Mouse (Mus musculus) thymus, postnatal 10 days (tissue): ENCODE measurements around the gene Ccr4.
"Not testable (repeated sequence)": the region's sequence is repeated elsewhere in the genome, so short reads cannot be mapped to it uniquely, and the experiment has no call there.

Experiments
- DNase-seq, 2 experiments: peaks; one replicate each; pipeline ENCODE4 v3.0.0; 2021; ENCODE audit warnings: low spot score in 2 of 2

Ccr4 gene

DNA sequence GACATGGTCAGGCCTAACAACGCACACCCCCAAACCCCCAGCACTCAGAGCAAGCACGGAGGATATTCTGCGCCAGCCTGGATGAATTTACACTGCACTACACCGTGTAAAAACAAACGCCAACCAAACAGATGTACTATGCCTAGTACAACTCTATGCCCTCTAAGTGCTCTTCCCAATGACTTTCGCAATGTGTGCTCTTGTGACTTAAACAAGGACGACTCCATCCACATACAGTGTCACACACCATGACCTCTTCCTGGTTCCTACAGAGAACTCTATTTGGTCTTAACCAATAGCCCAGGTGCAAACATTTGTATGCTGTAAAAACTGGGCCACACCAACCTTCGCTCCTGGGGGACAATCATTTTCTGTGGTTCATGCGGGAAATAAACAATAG, 17.8 kb upstream of the Ccr4 start:
- no peak for DNase-seq

DNA sequence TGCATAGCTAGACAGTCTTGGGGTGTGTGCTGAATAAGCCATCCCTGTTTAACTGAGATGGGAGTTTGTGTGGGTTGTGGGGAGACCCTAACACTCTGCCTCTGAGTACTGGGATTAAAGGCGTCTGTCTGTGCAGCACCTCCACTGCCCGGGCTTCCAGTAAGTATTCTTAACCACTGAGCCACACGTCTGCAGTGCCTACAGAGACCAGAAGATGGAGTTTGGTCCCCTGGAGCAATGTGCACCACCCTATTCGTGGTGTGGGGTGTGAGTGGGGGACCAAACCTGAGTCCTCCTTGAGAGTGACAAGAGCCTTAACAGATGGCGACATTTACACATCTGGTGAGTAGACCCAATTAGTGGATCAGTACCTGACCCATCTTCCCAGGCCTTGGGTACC, 17.3 kb upstream of the Ccr4 start:
- DNase-seq, result no peak

DNA sequence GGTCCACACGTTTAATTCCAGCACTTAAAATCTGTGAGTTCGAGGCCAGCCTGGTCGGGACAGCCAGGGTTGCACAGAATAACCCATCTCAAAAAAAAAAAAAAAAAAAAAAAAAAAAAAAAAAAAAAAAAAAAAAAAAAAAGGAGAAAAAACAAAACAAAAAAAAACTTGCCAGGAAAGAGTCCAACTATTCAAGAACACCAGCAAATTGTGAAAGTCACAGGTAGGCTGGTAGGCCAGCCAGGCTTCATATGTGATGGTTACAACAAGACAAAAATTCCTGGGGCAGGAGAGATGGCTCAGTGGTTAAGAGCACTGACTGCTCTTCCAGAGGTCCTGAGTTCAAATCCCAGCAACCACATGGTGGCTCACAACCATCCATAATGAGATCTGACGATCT, 15.8 kb upstream of the Ccr4 start:
- not testable (repeated sequence) for DNase-seq

DNA sequence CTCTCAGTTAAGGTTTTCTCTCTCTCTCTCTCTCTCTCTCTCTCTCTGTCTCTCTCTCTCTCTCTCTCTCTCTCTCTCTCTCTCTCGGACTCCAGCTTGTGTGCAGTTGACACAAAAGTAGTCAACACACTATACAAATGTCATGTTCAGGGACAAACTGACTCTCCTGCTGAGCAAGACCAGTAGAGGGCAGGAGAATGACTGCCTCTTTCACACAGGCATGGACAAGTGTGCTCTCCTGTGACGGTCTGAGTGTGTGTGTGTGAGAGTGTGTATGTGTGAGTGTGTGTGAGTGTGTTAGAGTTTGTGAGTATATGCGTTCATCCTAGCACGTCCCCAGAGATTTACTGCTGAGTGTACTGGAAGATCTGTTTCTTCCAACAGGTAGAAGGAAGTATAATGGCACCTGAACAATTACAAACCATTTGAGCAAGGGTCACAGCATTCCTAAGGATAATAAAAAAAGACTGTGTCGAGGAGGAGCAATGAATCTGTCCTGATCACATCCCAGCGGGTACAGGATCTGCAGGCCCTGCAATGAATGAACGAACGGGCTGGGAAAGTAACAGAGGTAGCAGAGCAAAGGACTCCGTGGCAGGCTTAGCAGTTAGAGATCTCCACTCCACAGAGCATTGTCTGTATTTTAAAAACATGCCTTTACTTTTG, 14.2 kb upstream of the Ccr4 start:
- DNase-seq, result no peak

DNA sequence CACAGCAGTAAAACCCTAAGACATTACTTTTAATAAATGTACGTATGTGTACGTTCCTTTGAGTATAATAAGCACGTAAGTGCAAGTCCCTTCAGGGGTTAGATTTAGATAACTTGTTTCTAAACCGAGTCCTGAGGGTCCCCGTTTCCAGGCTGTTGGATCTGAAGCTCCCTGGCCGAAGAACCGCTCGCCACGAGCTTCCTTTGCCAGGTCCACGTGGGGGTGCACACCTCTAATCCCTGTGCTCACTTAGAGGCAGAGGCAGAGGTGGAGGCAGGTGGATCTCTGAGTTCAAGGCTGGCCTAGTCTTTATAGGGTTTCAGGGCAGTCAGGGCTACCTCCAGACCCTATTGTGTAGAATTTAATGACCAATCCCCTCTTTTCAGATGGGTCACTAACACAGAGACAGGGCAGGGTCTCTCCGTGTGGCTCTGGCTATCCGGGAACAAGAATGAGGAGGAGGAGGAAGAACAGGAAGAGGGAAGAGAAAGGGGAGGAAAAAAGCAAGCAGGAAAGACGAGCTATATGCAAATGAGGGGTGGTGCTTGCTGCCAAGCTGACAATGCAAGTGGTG, 13.3 kb upstream of the Ccr4 start:
- DNase-seq, result no peak

DNA sequence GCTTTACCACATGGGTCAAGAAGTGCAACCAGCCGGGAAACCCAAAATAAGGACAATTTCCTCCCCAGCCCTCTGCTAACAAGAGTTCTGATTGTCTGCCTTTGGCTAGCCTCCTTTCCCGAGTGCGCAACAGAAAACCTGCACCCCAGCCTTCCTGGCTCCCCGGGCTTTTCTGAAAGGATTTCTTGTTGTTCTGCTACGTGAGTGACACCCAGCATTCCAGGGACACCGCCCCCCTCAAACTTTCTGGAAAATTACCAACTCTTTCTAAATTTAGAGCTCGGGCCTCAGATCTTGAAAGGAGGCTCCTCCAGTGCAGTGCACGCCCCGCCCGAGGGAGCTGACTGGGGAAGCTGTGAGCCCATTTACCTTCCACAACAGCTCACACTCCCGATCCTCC, 10.6 kb upstream of the Ccr4 start, which contains the start of gene C130032M10Rik:
Gene C130032M10Rik (plus strand): TSS at position 334 of the 400 bp plus-strand sequence.
- DNase-seq, result no peak

DNA sequence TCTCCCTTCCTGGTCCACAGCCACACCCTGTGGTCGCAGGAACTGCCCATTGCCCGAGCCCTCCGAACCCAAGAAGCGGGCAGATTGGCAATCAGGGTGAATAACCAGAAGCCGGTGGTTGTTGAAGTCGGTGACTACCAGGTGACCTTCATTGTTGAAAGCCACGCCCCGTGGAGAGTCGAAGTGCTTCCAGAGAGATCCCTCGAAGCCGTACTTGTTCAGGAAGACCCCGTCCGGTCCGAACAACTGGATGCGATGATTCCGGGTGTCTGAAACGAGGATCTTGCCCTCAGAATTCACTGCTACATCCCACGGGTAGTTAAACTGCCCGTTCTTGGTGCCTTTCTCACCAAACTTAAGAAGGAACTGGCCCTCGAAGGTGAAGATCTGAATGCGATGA, 8.1 kb upstream of the Ccr4 start:
- no peak for DNase-seq

DNA sequence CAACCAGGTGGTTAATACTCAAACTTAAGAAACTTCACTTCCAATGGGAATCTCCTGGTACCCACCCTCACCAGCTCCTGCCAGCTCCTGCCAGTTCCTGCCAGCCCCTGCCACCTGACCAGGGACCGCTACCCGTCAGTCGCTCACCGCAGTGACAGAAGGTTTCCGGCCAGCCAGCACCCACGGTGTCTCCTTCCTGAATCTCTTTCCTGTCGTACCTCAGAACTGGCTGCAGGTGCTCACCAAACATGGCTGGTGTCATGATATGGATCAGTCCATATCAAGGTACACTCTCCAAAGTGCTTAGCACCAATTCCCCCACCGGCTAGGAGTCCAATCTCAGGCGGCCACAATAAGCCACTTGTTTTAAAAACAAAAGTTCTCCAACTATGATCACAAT, 5.1 kb upstream of the Ccr4 start:
- peak; percentile 50 to 55 for DNase-seq

DNA sequence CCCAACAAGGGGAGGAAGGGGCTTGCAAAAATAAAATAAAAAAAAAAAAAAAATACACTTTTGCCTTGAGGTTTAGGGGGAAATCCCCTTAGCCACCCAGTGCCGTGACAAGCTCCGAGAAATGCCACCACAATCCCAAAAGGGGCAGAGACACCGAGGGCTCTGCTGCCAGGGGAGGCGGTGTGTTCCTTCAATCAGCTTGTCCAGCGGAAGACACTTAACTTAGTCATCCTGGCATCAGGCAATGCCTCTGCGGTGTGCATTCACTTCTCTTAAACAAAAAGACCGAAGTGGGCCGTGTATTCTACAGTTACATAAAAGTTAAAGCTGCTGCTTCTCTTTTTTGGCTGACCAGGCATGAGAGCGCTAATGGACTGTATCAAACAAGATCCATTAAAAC, 2.7 kb upstream of the Ccr4 start:
- DNase-seq, result no peak

DNA sequence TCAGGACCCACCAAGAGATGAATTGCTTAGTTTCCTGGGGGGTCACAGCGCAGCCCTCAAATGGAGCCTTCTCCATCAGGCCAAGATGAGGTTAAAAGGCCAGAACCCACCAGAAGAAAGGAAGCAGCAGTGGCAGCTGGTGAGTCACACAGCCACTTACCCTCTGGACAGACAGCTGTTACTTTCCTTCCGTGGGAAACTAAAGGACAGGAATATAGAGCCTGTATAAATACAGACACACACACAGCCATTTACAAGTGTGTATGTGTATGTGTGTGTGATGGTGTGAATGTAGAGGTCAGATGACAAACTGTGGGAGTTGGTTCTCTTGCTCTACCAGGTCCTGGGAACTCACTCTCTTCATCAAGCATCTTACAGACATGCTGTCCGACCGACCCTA, 1.8 kb upstream of the Ccr4 start:
- no peak for DNase-seq

DNA sequence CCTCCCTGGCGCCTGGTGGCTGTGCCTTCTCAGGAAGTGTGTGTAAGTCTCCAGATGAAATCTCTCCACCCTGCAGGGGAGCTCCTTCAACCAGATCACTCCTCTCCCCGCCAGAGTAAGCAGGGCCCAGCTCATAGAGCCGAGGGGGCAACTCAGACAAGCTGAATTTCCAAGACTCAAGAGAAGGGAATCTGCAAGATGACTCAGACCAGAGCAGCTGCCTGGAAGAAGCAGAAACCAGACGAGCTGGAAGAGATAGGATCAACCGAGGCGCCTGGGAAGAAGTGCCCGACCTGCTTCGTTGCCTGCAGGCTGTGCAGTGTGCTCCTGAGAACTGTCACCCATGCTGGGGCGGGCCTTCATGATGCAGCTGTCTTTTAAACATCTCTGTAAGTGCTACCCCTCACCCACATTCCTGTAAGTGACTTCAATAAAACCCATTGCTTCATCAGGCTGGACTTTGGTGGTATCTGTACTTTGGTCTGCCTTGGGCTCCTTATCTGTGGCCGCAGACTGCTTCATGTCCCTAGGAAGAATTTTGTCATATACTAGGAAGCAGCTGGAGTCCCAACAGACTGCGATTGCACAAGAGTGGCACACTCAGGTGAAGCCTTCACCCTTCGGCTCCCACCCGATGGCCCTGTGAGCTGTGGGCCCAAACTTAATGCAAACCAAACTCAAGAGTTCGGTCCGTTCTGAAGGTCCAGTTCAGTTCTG, 1.8 kb downstream of the Ccr4 start:
- no peak for DNase-seq

DNA sequence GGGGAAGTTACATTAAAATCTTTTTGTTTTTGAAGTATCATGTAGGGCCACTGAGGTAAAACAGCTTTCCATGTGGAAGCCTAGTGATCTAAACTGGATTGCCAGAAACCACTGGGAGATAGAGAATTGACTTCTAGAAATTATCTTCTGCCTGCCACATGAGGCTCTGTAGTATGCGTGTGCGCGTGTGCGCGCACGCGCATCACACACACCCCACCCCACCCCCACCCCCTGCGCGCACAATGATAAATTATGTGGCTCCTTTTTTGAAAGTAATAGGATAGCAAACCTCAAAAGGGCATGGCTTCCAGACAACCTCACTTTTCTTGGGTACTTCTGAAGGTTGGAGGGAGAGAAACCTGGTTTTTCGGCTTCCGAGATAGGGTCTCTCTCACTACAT, 2.8 kb downstream of the Ccr4 start:
- no peak for DNase-seq

DNA sequence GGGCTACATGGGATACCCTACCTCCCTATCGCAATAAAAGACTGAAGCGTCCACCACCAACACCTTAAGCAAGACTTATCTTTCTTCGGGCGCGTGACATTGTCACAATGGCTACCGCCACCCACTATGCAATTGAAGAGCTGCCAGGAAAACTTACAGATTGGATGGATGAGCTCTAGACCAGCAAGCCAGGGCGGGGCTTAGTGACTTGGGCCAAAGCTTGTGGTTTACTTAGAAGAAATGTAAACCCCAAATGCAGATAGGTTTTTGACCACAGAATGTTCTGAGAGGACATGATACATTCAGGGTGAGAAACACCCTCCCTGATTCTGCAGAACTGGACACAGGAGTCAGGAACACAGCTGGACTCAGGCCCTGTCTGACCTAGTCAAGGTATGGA, 3.6 kb downstream of the Ccr4 start:
- no peak for DNase-seq

DNA sequence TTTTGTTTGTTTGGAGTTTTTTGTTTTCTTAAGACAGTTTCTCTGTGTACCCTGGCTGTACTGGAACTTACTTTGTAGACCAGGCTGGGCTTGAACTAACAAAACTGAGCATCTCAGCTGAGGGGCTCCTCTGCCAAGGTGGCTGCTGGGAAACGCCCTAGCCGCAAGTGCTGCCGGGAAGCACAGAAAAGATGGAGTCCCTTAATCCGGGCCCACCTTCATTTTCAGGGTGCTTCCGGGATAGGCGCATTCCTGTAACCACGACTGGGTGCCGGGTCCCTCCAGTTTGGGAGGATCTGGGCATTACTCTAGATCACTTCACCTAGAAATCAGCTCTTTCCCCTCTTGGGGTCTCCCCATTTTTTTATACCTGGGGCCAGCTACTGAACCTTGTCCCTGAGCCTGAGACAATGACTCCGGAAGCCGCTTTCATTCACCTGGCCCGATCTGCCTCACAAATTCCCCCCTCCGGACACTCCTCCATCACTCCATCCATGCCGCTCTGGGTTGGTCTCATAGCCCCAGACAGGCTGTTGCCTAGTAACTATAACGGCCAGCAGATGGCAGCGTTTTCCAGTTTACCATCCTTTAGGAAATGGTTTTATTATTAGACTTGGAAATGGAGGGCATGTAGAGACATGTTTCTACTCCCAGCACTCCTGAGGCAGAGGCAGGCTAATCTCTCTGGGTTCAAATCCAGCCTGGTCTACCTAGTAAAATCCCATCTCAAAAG, 4.8 kb downstream of the Ccr4 start:
- peak; percentile 49 to 67 for DNase-seq

DNA sequence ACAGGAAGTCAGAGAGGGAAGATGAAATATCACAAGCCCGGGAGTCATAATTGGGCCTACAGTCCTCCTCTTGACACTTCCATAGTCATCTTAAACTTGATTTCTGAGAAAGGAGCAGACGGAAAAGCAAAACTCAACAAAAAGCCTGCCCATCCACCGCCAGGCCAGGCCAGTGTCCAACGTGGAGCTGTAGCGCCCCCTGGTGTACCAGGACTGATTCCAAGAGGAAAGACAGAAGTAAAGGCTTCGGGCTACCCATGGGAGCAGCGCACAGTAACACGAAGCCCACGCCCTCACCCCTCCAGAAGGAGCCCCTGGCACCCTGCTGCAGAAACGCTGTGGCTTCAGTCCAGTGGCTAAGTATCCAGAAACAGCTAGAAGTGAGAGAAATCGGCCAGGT, 6.5 kb downstream of the Ccr4 start:
- peak; percentile 85 to 97 for DNase-seq

DNA sequence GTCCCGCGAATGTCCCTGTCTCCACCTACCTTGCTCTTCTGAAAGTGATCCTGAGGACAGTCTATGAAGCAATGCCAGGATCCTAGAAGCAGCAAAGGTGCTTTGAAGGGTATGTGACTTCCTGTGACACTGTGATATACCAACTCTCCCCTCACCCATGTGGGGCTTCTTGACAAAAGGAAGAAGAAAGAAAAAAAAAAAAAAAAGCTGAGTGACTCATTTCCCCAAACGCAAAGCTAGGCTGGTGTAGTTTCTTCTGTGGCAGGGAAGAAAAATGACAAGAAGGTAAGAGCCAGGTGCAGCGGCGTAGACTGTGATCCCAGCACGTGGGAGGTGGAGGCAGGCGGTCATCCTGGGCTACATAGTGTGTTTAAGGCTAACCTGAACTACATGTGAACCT, 8.2 kb downstream of the Ccr4 start:
- peak; percentile 56 to 57 for DNase-seq

DNA sequence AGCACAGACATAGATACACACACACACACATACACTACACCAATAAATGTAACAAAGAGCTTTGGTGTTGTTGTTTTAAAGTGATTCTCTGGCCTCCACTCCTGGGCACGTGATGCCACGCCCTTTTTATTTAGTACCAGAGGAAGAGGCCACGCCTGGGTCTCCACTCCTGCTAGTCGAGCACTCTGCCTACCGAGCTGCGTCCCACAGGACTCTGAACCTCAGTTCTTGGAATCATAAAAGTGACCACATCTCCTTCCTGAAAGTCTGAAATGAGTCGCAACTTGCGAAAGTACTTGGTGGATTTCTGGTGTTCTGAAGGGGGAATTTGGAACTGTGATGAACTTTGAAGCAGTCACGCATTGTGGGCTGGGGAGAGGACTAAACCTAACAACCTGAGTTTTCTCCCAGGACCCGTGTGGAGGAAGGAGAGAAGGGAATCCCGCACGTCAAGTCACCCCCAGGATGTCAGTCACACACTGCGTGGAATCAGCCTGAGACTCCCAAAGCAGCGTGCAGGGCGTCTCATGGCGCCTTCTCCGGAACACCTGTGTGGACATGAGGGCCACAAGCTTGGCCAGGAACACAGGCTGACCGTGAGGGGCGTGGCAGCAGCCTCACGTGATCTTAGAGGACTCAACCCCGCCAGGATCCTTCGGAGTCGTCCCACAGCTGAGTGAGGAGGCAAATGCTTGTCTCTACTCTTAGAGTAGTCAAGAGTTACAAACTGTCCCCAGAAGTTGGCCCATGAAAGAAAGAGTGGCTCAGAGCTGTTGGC, 17.0 kb downstream of the Ccr4 start:
- DNase-seq, result no peak

DNA sequence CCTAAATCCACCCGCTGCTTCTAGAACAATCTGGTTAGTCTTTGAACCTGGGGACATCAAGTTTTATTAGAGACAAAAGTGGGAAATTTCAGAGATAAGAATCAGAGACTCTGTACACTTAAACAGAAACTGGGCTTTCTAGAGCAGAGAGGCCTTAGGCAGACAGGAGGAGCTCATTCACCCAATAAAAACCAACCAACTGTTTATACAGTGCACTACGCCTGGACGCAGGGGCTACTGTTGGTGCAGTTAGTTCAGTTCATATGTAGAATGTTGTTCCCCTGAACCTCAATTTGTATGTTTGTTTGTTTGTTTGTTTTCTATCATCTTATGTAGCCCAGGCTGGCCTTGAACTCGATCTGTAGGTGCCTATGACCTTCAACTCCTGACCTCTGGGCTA, 17.9 kb downstream of the Ccr4 start:
- DNase-seq, result no peak

DNA sequence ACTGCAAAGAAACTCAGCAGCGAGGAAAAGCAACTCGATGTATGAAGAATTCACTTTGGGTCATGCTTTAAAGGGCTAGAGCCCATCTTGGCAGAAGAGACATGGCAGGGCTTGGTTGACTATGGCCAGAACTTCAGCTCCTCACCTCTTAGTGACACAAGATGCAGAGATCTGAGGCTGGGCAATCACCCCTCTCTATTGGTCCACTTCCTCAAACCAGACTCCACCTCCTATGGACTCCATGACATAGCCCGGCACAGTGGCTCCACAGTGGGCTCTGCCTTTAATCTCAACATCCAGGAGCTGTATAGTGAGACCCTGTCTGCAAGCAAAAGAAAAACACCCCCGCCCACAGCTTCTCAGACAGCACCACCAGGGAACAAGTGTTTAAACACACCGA, 19.9 kb downstream of the Ccr4 start:
- no peak for DNase-seq

DNA sequence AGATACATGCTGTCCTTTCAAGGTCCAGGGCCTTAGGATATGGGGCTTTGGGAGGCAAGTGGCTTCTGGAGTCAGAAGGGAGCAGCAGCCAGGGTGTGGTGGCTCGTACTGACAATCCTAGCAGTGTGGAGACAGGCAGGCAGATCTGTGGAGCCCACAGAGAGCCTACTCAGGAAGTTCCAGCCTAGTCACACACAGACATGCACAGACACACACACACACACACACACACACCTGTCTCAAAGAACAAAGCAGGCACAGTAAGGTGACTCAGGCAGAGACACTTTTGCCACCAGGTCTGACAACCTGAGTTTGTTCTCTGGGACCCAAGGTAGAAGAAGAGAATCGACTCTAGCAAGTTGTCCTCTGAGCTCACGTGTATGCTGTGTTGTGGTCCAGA, 23.8 kb downstream of the Ccr4 start:
- no peak for DNase-seq

DNA sequence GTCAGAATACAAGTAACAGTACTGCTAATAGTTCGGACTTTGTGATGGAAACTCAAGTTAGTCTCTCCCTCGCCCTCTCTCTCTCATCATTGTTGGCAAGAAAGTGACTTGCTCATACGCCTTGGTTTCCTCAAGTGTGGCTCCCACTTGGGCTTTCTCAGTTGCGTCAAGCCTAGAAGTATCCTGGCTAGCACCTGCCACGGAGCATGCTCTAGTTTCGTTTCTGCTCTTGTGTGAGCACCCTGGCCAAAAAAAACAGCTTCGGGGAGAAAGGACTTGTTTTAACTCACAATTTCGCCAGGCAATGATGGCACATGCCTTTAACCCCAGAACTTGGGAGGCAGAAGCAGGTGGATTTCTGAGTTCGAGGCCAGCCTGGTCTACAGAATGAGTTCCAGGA, 27.7 kb downstream of the Ccr4 start:
- no peak for DNase-seq

DNA sequence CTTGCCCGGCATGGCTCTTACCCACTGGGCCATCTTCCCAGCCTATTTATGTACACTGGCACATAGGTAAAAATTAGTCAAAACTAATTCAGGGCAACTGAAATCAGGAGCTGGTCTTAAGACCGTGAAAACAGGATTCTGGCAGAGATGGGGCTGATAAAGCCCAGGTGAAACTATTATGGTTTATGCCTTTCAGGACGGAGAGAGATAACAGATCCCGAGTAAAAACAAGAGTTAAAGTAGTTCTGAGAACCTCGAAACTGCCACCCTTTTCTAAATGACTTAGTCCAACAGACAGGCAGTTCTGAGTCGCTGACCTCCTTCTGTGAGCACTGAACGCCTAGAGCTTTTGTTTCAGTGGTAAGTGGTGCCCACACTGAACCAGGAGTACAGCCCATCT, 32.8 kb downstream of the Ccr4 start:
- DNase-seq, result no peak
